Mouse (Mus musculus): Measurements from ENCODE around the gene Glis3.

Gene Glis3

DNA sequence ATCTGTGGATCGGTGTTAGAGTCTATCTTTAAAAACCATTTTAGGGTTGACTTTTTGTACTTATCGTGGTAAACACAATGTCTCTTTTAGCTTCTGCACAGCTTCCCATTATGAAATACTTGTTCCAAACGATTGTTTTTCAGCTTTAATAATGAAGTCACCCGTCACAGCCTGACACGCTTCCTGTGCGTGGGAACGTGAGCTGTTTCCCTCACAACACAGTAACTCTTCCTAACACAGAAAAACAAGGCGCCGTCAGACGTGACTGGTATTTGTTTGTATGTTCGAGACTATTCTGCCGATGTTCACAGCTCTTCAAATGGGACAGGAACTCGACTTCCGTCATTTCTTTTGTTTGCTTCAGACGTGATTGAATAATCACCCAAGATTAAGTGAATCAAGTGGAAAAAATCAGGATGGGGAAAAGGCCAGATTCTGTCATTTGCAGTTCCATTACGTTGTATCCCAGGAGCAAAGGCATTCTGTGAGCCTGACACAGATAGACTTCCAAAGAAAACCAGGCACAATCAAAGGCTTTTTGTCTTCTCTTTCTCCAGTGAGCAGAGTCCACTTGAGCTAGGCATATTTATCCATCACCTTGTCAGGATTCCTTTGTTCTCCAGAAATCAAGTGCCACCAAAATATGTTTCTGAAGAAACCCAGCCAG, 351.3 kb downstream of the Glis3 start:
- DNase-seq (ENCODE audit: low spot score), result no peak

DNA sequence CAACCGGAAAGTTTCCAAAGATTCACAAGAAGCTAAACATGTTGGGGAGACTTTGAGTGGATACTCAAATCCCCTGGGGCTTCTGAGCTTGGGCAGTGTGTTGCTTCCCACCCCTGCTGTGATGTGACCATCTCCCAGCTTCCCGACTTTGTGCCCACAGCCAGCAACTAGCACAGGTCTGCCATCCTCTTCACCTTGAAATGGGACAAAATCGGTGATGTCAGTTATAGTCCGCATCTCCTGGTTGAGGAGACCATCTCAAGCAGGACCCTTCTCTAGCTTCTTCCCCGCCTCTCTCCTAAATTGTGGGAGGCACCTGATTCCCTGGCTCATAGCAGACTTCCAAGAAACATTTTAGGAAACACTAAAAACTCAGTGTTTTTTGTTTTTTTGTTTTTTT, 352.3 kb downstream of the Glis3 start:
- DNase-seq (ENCODE audit: low spot score), result no peak

- no peak for DNase-seq (ENCODE audit: low spot score)
These were observed 373.8 kb downstream of the Glis3 start for GRCm38 (mm10) chr19:28306036-28306435.

DNA sequence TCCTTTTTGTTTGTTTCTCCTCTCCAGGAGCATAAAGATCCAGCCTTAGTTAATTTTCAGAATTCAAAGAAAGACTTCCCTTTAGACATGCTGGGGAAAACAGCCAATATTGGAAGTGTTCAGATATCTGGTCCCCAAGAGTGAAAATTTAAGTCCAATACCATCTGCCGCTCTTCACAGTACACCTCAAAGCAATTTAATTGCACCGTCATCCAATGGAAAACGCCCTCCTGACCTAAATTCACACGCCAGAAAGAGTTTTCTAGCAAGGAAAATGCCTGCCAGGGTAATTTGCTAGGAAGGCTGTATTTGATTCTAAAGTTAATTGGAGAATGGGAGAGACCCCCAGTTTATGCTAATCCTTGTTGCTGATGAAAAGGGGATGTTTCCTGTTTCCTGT, 374.4 kb downstream of the Glis3 start:
- DNase-seq (ENCODE audit: low spot score), result no peak

- DNase-seq (ENCODE audit: low spot score), result no peak
These were observed 377.0 kb downstream of the Glis3 start for GRCm38 (mm10) chr19:28302831-28303242.

DNA sequence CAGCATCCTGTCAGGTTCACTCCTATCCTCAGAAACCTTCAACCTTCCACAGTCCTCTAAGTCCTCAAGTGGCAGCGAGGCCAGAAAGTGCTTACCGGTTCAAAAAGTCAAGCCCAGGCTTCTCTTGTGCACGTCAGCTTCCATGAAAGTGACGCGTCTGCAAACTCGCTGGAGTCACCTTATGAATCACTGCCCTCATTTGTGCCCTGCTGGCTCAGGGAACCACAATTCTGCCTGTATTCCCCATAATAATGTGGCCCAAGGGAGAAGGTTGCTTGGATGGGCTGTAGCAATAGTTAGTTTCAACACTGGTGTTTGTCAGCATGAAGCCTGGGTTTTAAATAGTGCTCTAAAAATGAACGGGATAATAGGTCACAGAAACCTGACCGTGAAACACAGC, 379.7 kb downstream of the Glis3 start:
- no peak for DNase-seq (ENCODE audit: low spot score)

DNA sequence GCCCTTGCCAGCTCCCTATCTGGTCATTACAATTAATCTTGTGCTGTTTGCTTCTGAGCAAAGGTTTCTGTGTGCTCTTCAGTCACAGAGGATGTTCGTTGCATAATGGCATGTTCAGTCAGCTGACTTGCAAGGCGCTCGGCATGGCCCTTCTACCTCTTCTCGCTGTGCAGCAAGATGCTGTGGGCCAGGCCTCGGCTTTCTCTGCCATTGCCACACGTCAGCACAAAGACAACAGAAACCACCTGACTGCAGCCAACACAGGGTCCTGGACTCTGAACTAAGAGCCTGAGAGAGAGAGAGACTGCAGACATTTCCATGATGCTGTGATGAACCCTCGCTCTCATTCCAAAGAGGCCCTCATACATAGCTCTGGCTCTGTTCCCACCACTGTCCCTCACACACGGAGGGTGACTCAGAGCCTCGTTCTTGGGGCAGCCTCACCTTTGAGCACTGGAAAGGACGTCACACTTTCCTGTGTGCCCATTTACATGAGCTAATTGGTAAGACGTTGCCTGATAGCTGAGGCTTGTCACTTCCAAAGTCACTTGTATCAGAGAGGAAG, 380.6 kb downstream of the Glis3 start:
- no peak for DNase-seq (ENCODE audit: low spot score)

DNA sequence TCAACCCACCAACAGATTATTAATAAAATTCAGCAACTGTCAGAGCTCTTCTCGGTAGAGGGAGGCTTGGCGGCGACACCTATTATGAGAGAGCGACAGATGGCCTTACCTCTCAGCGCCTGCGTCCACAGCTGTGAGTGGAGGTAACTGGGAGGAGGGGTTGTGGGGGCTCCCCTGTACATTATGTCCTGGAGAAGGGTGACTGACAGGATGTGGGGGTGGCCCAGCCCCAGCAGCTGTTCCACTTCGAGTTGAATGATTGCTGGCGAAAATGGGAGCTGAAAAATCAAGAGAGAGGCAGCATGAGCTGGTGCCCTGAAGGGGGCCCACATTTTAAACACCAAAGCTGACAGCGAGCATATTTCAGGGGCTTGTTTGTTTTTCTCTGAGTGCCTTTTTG, 381.2 kb downstream of the Glis3 start:
- no peak for DNase-seq (ENCODE audit: low spot score)

DNA sequence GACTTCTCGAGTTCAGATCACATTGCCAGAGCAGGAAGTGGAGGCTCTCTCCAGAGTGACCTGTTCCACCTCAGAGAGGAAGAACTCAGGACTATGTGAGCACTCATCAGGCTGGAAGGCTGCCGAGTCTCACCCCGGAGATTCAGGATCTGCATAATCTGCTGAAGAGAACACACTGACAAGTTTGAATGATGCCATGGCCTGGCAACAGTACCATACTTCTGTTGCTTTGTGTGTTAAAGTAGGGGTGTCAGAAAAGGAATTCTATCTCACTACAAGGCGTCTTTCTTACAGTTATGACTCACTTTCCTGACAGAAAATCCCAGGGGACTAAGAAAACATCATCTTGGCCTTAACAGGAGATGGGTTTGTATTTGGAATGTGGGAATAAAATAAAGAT, 388.3 kb downstream of the Glis3 start:
- no peak for DNase-seq (ENCODE audit: low spot score)

- no peak for DNase-seq (ENCODE audit: low spot score)
These were observed 390.4 kb downstream of the Glis3 start for GRCm38 (mm10) chr19:28289457-28289856.

GRCm38 (mm10) chr19:28287431-28287830, 392.4 kb downstream of the Glis3 start:
- no peak for DNase-seq (ENCODE audit: low spot score)

GRCm38 (mm10) chr19:28284098-28284569, 395.7 kb downstream of the Glis3 start:
- DNase-seq (ENCODE audit: low spot score), result no peak

- DNase-seq (ENCODE audit: low spot score), result no peak
These were observed 396.4 kb downstream of the Glis3 start for GRCm38 (mm10) chr19:28283241-28284097.

DNA sequence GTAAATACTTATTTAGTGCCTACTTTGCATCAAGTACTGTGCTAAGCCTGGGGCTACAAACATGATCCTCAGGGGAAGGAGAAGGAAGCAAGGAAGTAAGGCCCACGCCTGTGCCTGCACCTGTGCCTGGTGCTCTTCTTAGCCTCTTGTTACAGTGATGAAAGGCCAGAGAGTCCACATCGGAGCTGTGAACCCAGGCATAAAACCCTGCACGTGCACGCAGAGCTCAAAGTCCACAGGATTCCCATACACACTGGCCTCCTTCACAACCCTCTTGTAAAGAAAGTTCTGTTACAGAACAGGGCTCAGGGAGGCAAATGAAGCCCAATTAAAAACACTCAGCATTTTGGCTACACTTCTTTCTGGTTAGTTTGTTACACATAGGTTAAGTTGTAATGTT, 398.5 kb downstream of the Glis3 start:
- no peak for DNase-seq (ENCODE audit: low spot score)

- DNase-seq (ENCODE audit: low spot score), result no peak
These were observed 402.8 kb downstream of the Glis3 start for GRCm38 (mm10) chr19:28277104-28277503.

GRCm38 (mm10) chr19:28274501-28274900, 405.4 kb downstream of the Glis3 start:
- no peak for DNase-seq (ENCODE audit: low spot score)

- DNase-seq (ENCODE audit: low spot score), result no peak
These were observed 405.9 kb downstream of the Glis3 start for GRCm38 (mm10) chr19:28273946-28274345.

- DNase-seq (ENCODE audit: low spot score), result no peak
These were observed 413.0 kb downstream of the Glis3 start for GRCm38 (mm10) chr19:28266850-28267249.

DNA sequence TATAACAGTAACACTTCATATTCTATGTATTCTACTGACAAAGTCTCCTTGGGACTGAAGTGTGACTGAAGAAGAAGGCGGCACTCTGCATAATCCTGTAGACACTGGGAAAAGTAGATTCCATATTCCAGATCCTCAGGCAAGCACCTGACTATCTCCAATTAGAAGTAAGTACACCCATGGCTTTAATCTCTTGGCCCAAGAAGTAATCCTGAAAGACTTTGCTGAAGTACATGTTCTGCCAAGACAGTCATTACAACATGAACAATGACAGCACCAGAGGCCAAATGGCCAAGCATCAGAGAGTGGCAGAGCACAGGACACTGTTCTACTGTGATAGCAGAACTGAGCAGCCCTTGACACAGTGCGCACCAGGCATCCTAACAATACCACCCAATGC, 414.1 kb downstream of the Glis3 start:
- no peak for DNase-seq (ENCODE audit: low spot score)

DNA sequence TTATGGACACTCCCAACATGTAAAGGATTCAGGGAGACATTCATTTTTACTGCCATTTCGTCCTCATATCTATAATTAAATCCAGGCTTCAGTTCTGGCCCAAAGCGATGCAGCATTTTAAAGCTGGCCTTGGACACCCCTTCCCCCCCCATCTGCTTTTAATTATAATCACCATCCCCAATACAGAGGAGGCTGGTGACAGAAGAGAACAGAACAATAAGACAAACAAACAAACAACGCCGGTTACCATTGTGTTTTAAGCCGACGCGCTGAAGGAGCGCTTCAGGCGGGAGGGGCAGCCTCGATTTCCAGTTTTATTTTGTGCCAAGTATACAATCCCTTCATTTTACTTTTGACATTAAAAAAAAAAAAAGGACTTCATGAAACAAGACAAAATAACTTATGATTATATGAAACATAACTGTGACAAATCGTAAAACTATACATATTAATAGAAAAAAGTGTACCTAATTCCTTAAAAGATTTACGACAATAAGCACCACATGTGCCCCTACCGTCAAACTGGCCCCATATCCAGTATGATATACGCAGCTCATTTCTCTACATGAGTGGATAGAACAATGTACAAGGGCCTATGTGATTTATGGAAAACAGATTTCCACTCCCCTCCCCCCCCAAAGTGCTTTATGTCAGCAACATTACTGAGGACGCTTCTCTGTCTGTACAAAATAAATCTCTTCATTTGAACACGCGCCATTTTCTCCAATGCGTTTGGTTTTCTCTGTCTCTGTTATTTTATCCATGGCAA, 420.8 kb downstream of the Glis3 start:
- DNase-seq (ENCODE audit: low spot score), result no peak

- DNase-seq (ENCODE audit: low spot score), result no peak
These were observed 421.4 kb downstream of the Glis3 start for GRCm38 (mm10) chr19:28258480-28258879.

GRCm38 (mm10) chr19:28247345-28247744, 432.5 kb downstream of the Glis3 start:
- no peak for DNase-seq (ENCODE audit: low spot score)

All from ovary, postnatal 14 days (tissue).